Mouse (Mus musculus) c-Kit-positive CD71-positive TER-119-negative erythroid progenitor cells, embryonic 14.5 days (primary cell): ENCODE measurements around the gene Tnk2.
A peak's percentile ranks its signal among the peaks of the same experiment; 100 is the strongest.

Experiments
- DNase-seq: peaks from one replicate; pipeline ENCODE4 v3.0.0-alpha.2; 2013; ENCODE audit warnings: low read depth

Tnk2 gene

GRCm38 (mm10) chr16:32643661-32644061, at the start of gene Tnk2:
Tnk2 (plus strand) TSS chr16:32643874.
- DNase-seq: peak; percentile 70

GRCm38 (mm10) chr16:32593916-32594315, 49.8 kb upstream of the Tnk2 start:
- DNase-seq: no peak

- DNase-seq: no peak
These were observed 49.0 kb upstream of the Tnk2 start for GRCm38 (mm10) chr16:32594701-32595100.

DNA sequence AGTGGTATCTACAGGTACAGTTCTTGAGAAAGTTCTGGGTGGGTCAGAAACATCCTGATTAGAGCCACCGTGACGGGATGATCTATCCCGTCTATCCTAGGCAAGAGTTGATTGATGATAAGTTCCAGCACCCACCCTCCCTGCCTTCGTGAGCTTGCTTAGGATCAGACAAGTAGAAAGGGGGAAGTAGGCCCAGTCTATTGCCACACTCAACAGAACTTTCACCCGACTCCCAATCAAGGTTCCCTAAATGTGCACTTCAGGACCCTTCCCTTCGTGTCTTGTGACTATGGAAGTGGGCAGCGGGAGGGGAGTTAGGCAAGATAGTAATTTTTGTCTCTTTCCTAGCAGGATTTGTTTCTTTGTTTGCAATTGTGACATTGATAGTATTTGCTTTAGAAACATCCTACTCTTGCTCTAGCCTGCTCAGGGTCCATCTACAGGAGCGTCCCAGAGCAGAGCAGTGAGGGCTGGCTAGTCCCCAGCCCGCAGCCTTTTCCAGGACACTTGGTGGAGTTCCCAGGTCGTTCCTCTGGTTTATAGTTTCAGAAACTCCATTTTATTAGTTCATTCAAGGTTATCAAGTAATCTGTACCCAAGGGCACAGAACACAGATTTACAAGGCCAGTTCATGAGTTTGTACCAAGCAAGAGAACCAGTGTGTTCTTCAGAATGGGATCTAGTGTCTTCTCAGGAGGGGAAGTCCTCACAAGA, 48.4 kb upstream of the Tnk2 start:
- no peak for DNase-seq

DNA sequence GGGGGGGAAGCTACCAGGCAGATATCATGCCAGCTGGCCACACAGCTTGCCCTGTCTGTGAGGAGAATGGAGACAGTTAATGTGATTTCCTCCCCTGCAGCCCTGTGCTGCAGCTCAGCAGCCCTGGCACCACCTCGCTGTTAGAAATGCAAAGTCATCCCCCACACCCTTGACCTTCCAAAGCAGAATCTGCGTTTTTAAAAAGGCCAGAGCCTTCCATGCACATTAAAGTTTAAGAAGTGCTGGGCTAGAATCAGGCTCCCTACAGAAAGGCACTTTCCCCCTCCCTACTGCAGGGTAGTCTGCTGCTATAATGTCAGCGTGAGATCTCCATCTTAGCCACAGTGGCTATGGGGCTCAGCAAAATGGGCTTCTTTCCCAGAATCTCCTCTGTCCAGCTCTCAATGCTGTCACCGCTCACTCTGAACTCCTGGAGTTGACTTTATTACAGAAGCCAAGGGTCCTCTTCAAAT, 45.7 kb upstream of the Tnk2 start:
- no peak for DNase-seq

- no peak for DNase-seq
These were observed 44.5 kb upstream of the Tnk2 start for GRCm38 (mm10) chr16:32599151-32599550.

- no peak for DNase-seq
These were observed 41.4 kb upstream of the Tnk2 start for GRCm38 (mm10) chr16:32602193-32602685.

DNA sequence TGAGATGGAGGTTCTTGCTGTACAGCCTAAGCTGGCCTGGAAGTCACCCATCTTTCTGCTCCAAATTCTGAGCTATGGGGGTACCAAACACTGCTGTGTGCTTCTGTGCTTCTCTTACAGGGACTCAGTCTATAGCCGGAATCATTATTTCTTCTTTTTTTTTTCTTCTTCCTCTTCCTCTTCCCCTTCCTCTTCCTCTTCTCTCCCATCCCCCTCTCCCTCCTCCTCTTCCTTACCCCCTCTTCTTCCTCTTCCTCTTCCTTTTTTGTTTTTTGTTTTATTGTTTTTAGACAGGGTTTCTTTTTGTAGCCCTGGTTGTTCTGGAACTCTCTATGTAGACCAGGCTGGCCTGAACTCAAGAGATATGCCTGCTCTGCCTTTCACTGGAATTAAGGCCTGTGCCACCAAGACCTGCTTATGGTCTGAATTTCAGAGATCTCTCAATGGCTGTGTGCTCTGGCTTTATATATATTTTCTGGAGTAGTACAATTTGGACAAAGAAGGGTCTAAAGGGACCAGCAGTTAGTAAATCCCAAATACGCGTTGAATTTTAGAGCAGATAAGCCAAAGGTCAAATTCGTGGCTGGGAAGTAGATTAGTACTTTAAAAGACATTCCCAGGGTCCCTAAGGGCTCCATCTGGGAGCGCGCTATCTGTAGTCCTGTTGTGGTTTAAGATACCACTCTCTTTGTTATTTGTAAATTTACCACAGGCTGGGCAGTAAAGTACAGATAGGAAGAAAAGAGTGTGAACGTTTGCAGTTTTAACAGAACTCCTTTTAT, 35.9 kb upstream of the Tnk2 start:
- no peak for DNase-seq

DNA sequence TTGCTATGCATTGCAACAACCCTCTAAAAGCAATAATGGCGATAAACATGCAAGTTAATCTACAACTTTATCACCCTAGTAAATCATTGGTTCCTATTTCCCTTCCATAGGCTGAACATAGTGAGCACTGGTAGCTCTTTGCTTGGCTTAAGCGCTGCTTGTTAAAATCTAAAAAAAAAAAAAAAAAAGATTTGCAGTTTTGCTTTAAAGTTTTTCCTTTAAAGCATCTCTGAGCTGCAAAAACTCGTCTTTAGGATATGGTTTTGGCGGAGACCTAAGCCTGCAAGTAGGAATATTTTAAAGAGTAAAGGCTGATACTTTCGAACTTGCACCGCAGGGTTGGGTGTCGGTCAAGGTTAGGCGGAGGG, 35.3 kb upstream of the Tnk2 start:
- no peak for DNase-seq

GRCm38 (mm10) chr16:32608712-32609400, 34.8 kb upstream of the Tnk2 start, which contains the start of gene Tfrc:
Tfrc (plus strand) TSS chr16:32608920.
- peak; percentile 98 for DNase-seq

- no peak for DNase-seq
These were observed 34.3 kb upstream of the Tnk2 start for GRCm38 (mm10) chr16:32609401-32609779.

GRCm38 (mm10) chr16:32610460-32611255, 33.0 kb upstream of the Tnk2 start:
- DNase-seq: peak; percentile 68

DNA sequence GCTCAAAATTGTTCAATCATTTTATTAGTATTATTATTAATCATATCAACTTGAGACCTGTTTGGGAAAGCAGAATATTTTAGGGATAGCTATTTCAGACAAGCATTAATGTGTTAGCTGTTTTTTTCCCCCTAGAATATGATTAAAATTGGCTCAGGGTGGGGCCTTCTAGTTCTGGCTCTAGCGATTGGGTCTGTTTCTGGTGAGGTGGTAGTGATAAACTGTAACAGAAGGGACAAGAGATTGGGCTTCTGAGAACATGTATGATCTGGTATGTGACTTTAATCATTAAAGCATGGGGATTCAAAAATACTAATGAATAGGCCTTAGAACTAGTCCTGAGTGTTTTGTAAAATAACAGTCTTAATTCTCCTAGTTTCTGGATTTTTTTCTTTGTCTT, 31.6 kb upstream of the Tnk2 start:
- peak; percentile 76 for DNase-seq

GRCm38 (mm10) chr16:32613269-32613834, 30.3 kb upstream of the Tnk2 start:
- no peak for DNase-seq

DNA sequence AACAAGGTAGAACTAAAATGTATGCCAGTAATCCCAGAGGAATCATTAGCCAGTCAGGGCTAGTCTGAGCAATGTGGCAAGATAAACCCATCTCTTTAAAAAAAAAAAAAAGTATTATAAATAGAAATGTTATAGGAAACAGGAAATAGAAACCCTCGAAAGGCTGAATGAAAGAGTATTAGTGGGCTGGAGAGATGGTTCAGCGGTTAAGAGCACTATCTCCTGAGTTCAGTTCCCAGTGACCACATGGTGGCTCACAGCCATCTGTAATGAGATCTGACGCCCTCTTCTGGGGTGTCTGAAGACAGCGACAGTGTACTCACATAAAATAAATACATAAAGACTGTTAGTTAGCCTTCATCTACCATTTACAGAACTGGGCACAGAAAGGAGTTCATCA, 29.6 kb upstream of the Tnk2 start:
- DNase-seq: no peak

GRCm38 (mm10) chr16:32618946-32619345, 24.7 kb upstream of the Tnk2 start:
- no peak for DNase-seq

DNA sequence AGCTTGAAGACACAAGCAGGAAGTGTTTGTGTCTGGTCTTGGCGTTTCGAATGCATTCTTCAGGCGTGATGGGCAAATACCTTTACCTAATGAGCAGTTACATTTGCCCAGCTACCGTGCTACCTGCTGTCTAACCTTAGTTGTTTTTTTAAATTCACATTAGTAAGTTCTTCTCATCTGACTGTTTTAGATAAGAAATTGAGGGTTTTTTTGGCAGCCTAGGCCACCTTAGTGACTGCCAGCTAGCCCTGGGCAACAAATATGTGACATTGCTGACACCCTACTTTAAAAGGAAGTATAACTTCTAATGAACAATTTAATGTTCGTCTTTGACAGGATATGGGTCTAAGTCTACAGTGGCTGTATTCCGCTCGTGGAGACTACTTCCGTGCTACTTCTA, 15.5 kb upstream of the Tnk2 start:
- no peak for DNase-seq

GRCm38 (mm10) chr16:32632328-32632824, 11.3 kb upstream of the Tnk2 start:
- no peak for DNase-seq

DNA sequence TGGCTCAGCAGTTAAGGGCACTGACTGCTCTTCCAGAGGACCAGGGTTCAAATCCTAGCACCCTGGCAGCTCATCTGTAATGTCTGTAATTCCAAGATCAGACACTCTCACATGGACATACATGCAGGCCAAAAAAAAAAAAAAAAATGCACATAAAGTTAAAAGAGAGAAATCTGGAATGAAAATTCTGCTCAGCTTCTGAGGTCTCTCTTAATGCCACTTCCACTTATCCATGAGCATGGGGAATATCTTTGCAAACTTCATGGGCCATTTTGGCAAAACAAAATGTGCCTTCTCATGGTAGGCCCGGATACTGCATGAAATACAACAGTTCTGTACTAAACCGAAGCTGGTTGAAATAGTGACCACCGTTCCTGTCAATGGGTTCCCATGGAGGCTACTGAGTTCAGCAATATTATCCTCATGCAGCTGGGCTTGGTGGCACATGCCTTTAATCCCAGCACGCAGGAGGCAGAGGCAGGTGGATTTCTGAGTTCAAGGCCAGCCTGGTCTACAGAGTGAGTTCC, 10.1 kb upstream of the Tnk2 start:
- no peak for DNase-seq

DNA sequence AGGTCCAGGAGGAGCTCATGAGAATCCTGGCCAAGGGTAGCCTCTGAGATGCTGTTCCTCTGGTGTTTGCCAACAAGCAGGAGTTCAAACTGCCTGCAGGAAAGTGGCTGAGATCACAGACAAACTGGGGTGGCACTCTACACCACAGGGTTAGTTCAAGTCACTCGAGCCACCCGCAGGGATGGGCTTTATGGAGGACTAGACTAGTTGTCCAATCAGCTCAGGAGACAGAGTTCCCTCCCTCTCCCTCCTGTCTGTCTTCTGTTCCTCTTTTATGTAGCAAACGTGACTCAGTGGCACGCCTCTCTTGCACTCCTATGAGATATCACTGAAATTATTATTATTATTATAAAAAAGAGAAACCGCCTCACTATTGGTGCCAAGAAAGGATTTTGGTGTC, 9.5 kb upstream of the Tnk2 start:
- DNase-seq: no peak

- no peak for DNase-seq
These were observed 8.4 kb upstream of the Tnk2 start for GRCm38 (mm10) chr16:32635314-32635713.
